Mouse (Mus musculus) liver, adult 2 months (tissue): ENCODE measurements around the gene Pcp2.

Experiments used
- CTCF ChIP-seq: fragments of 200-500 bp; IDR thresholded peaks from 2 replicates; pipeline ENCODE4 v1.5.1; 2011; ENCODE audit warnings: low read depth, low read length, control low read depth
- POLR2A ChIP-seq: fragments of 200-500 bp; IDR thresholded peaks from 2 replicates; pipeline ENCODE4 v1.6.1; 2011; ENCODE audit warnings: low read length, control low read depth; ENCODE audit not compliant: insufficient read depth; ENCODE audit errors: extremely low read depth

DNA sequence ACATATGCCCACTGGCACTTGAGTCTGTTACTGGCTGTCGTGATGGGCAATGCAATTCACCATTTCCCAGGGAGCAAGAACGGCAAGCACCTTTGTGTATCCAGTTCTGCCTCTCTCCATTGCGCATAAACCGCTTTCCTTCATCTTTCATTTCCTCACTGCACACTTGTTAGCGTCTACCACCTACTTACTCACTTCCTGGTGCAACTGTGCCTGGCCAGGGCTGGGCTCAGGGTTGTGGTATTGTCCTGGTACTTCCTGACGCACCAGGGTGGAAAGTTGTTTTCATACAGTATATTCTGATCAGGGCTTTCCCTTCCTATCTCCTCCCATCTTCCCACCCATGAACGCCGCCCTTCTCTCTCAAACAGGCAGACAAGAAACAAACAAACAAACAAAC lies 35.5 kb upstream of the Pcp2 start:
- TF ChIP-seq CTCF (no peak), POLR2A (no peak)
